Mouse (Mus musculus): ENCODE results near the gene Synj2. TPM values are rescaled to one million over a fixed set of nuclear protein-coding genes. Genes with fewer than 3 reads are reported as not detected.

The Synj2 gene
- polyA plus RNA-seq, 1 experiment from 2014 or later: 1.8 TPM

- Histone ChIP-seq H3K9me3 (ENCODE audit: control insufficient read depth, low read length) (no peaks in the 10 kb centered on the region), H3K36me3 (ENCODE audit: control insufficient read depth, insufficient read depth, low read length) (no peaks in the 10 kb centered on the region), H3K27ac (ENCODE audit: low read depth, low read length) (no peak overlapping the region), H3K4me3 (ENCODE audit: low read depth, low read length) (no peak overlapping the region), H3K27me3 (ENCODE audit: control insufficient read depth, insufficient read depth, low read length) (no peaks in the 10 kb centered on the region), H3K4me1 (replicated peaks; ENCODE audit: control insufficient read depth, insufficient read depth, low read length) (peaks cover 2% of the 10 kb centered on the region; the same call in 1 of the 2 replicates), H3K4me2 (replicated peaks; ENCODE audit: low read depth, low read length) (no peak overlapping the region), H3K9ac (ENCODE audit: low read depth, low read length) (no peak overlapping the region)
- WGBS: 31% methylated on average over 14 of the region's 14 CpGs
- ATAC-seq (ENCODE audit: low FRiP score) (no peak), DNase-seq (ENCODE audit: low spot score) (no peak)
Observed at GRCm38 (mm10) chr17:6005638-6006471, 64.8 kb downstream of the Synj2 start.

GRCm38 (mm10) chr17:6007101-6007780 lies 66.2 kb downstream of the Synj2 start:
- no peak for ATAC-seq (ENCODE audit: low FRiP score)

GRCm38 (mm10) chr17:6007902-6008301 lies 66.8 kb downstream of the Synj2 start:
- WGBS: 96% methylated on average over 9 of the region's 9 CpGs
- DNase-seq (ENCODE audit: low spot score) (no peak), ATAC-seq (ENCODE audit: low FRiP score) (no peak)
- H3K4me1 ChIP-seq (replicated peaks; ENCODE audit: control insufficient read depth, insufficient read depth, low read length): peaks cover 2% of the 10 kb centered on the region; the same call in 1 of the 2 replicates
- H3K27ac ChIP-seq (ENCODE audit: low read depth, low read length): no peak overlapping the region
- no peak overlapping the region for H3K9ac ChIP-seq (ENCODE audit: low read depth, low read length)
- H3K4me2 ChIP-seq (replicated peaks; ENCODE audit: low read depth, low read length): no peak overlapping the region
- no peak overlapping the region for H3K4me3 ChIP-seq (ENCODE audit: low read depth, low read length)
- no peaks in the 10 kb centered on the region for H3K27me3 ChIP-seq (ENCODE audit: control insufficient read depth, insufficient read depth, low read length)
- no peaks in the 10 kb centered on the region for H3K36me3 ChIP-seq (ENCODE audit: control insufficient read depth, insufficient read depth, low read length)
- H3K9me3 ChIP-seq (ENCODE audit: control insufficient read depth, low read length): no peaks in the 10 kb centered on the region

More at GRCm38 (mm10) chr17:6007101-6007780, 66.2 kb downstream of the Synj2 start:
- WGBS: 74% methylated on average over 5 of the region's 5 CpGs
- no peak for DNase-seq (ENCODE audit: low spot score)
- no peaks in the 10 kb centered on the region for H3K9me3 ChIP-seq (ENCODE audit: control insufficient read depth, low read length)
- H3K4me3 ChIP-seq (ENCODE audit: low read depth, low read length): no peak overlapping the region
- no peaks in the 10 kb centered on the region for H3K27me3 ChIP-seq (ENCODE audit: control insufficient read depth, insufficient read depth, low read length)
- no peak overlapping the region for H3K9ac ChIP-seq (ENCODE audit: low read depth, low read length)
- H3K4me1 ChIP-seq (replicated peaks; ENCODE audit: control insufficient read depth, insufficient read depth, low read length): peaks cover 2% of the 10 kb centered on the region; the same call in 1 of the 2 replicates
- no peak overlapping the region for H3K4me2 ChIP-seq (replicated peaks; ENCODE audit: low read depth, low read length)
- no peaks in the 10 kb centered on the region for H3K36me3 ChIP-seq (ENCODE audit: control insufficient read depth, insufficient read depth, low read length)
- H3K27ac ChIP-seq (ENCODE audit: low read depth, low read length): no peak overlapping the region

- Histone ChIP-seq H3K4me3 (ENCODE audit: low read depth, low read length) (no peak overlapping the region), H3K9ac (ENCODE audit: low read depth, low read length) (no peak overlapping the region), H3K27ac (ENCODE audit: low read depth, low read length) (no peak overlapping the region), H3K27me3 (ENCODE audit: control insufficient read depth, insufficient read depth, low read length) (no peaks in the 10 kb centered on the region), H3K36me3 (ENCODE audit: control insufficient read depth, insufficient read depth, low read length) (no peaks in the 10 kb centered on the region), H3K4me1 (replicated peaks; ENCODE audit: control insufficient read depth, insufficient read depth, low read length) (peaks cover 2% of the 10 kb centered on the region; the same call in 1 of the 2 replicates), H3K9me3 (ENCODE audit: control insufficient read depth, low read length) (no peaks in the 10 kb centered on the region), H3K4me2 (replicated peaks; ENCODE audit: low read depth, low read length) (no peak overlapping the region)
- DNase-seq (ENCODE audit: low spot score) (no peak), ATAC-seq (ENCODE audit: low FRiP score) (no peak)
- WGBS: 91% methylated on average over 11 of the region's 11 CpGs
Observed at GRCm38 (mm10) chr17:6008590-6008989, 67.5 kb downstream of the Synj2 start.

GRCm38 (mm10) chr17:6009606-6010005 lies 68.5 kb downstream of the Synj2 start:
- H3K9ac ChIP-seq (ENCODE audit: low read depth, low read length): no peak overlapping the region
- no peaks in the 10 kb centered on the region for H3K9me3 ChIP-seq (ENCODE audit: control insufficient read depth, low read length)
- H3K4me1 ChIP-seq (replicated peaks; ENCODE audit: control insufficient read depth, insufficient read depth, low read length): peaks cover 2% of the 10 kb centered on the region; the same call in 1 of the 2 replicates
- DNase-seq (ENCODE audit: low spot score) (no peak), ATAC-seq (ENCODE audit: low FRiP score) (no peak)
- no peak overlapping the region for H3K27ac ChIP-seq (ENCODE audit: low read depth, low read length)
- no peaks in the 10 kb centered on the region for H3K36me3 ChIP-seq (ENCODE audit: control insufficient read depth, insufficient read depth, low read length)
- H3K4me2 ChIP-seq (replicated peaks; ENCODE audit: low read depth, low read length): no peak overlapping the region
- no peaks in the 10 kb centered on the region for H3K27me3 ChIP-seq (ENCODE audit: control insufficient read depth, insufficient read depth, low read length)
- 95% methylated on average over 4 of the region's 4 CpGs for WGBS
- no peak overlapping the region for H3K4me3 ChIP-seq (ENCODE audit: low read depth, low read length)

GRCm38 (mm10) chr17:6013079-6013478 lies 72.0 kb downstream of the Synj2 start:
- ATAC-seq (ENCODE audit: low FRiP score): no peak
- Histone ChIP-seq H3K4me1 (replicated peaks; ENCODE audit: control insufficient read depth, insufficient read depth, low read length) (no peaks in the 10 kb centered on the region), H3K27me3 (ENCODE audit: control insufficient read depth, insufficient read depth, low read length) (no peaks in the 10 kb centered on the region), H3K9ac (ENCODE audit: low read depth, low read length) (no peak overlapping the region), H3K4me2 (replicated peaks; ENCODE audit: low read depth, low read length) (no peak overlapping the region), H3K27ac (ENCODE audit: low read depth, low read length) (no peak overlapping the region), H3K4me3 (ENCODE audit: low read depth, low read length) (no peak overlapping the region), H3K9me3 (ENCODE audit: control insufficient read depth, low read length) (no peaks in the 10 kb centered on the region), H3K36me3 (ENCODE audit: control insufficient read depth, insufficient read depth, low read length) (no peaks in the 10 kb centered on the region)
- no peak for DNase-seq (ENCODE audit: low spot score)
- WGBS: 78% methylated on average over 4 of the region's 4 CpGs

GRCm38 (mm10) chr17:6014985-6015384 lies 73.9 kb downstream of the Synj2 start:
- no peaks in the 10 kb centered on the region for H3K36me3 ChIP-seq (ENCODE audit: control insufficient read depth, insufficient read depth, low read length)
- no peak overlapping the region for H3K4me2 ChIP-seq (replicated peaks; ENCODE audit: low read depth, low read length)
- H3K27ac ChIP-seq (ENCODE audit: low read depth, low read length): no peak overlapping the region
- 92% methylated on average over 4 of the region's 4 CpGs for WGBS
- H3K9ac ChIP-seq (ENCODE audit: low read depth, low read length): no peak overlapping the region
- no peaks in the 10 kb centered on the region for H3K9me3 ChIP-seq (ENCODE audit: control insufficient read depth, low read length)
- ATAC-seq (ENCODE audit: low FRiP score) (no peak), DNase-seq (ENCODE audit: low spot score) (no peak)
- H3K4me1 ChIP-seq (replicated peaks; ENCODE audit: control insufficient read depth, insufficient read depth, low read length): no peaks in the 10 kb centered on the region
- no peak overlapping the region for H3K4me3 ChIP-seq (ENCODE audit: low read depth, low read length)
- H3K27me3 ChIP-seq (ENCODE audit: control insufficient read depth, insufficient read depth, low read length): no peaks in the 10 kb centered on the region

GRCm38 (mm10) chr17:6016213-6016780 lies 75.2 kb downstream of the Synj2 start:
- Histone ChIP-seq H3K9ac (ENCODE audit: low read depth, low read length) (no peak overlapping the region), H3K4me3 (ENCODE audit: low read depth, low read length) (no peak overlapping the region), H3K4me2 (replicated peaks; ENCODE audit: low read depth, low read length) (no peak overlapping the region), H3K9me3 (ENCODE audit: control insufficient read depth, low read length) (no peaks in the 10 kb centered on the region), H3K27me3 (ENCODE audit: control insufficient read depth, insufficient read depth, low read length) (no peaks in the 10 kb centered on the region), H3K27ac (ENCODE audit: low read depth, low read length) (no peak overlapping the region), H3K36me3 (ENCODE audit: control insufficient read depth, insufficient read depth, low read length) (no peaks in the 10 kb centered on the region), H3K4me1 (replicated peaks; ENCODE audit: control insufficient read depth, insufficient read depth, low read length) (no peaks in the 10 kb centered on the region)
- DNase-seq (ENCODE audit: low spot score): no peak
- WGBS: 70% methylated on average over 7 of the region's 7 CpGs
- ATAC-seq (ENCODE audit: low FRiP score): no peak
